Mouse (Mus musculus): ENCODE measurements at regions not wholly inside any gene's neighbourhood (a gene's known extent, or its start where the extent isn't known, plus 50 kb on each side); places are given as distances from the start of the nearest gene placed in this dataset.
A peak's percentile ranks its signal among the peaks of the same experiment; 100 is the strongest.

GRCm38 (mm10) chr19:55985518-55985917 lies 243.9 kb downstream of the Tcf7l2 start:
- 72% methylated on average over 4 of the region's 4 CpGs for WGBS
- TF ChIP-seq CTCF (IDR thresholded peaks at IDR 0.05; ENCODE audit: low read depth): no peak
- H3K27ac ChIP-seq (ENCODE audit: low read depth): no peak overlapping the region

GRCm38 (mm10) chr19:55991791-55992726 lies 250.4 kb downstream of the Tcf7l2 start:
- H3K4me2 ChIP-seq: no peak overlapping the region
- no peaks in the 10 kb centered on the region for H3K4me1 ChIP-seq (ENCODE audit: insufficient read depth)
- H3K36me3 ChIP-seq (ENCODE audit: insufficient read depth): no peaks in the 10 kb centered on the region
- H3K9ac ChIP-seq: no peak overlapping the region
- no peaks in the 10 kb centered on the region for H3K27me3 ChIP-seq (ENCODE audit: insufficient read depth, low read length)
- no peak for TF ChIP-seq CTCF (IDR thresholded peaks at IDR 0.05; ENCODE audit: low read depth)
- no peak overlapping the region for H3K4me3 ChIP-seq (ENCODE audit: low read depth, low read length)
- ATAC-seq (ENCODE audit: insufficient read depth) (no peak), DNase-seq (no peak)
- WGBS: 77% methylated on average over 21 of the region's 21 CpGs
- H3K27ac ChIP-seq (ENCODE audit: low read depth): no peak overlapping the region
- H3K9me3 ChIP-seq (ENCODE audit: low read depth, low read length): no peaks in the 10 kb centered on the region

More at GRCm38 (mm10) chr19:55985518-55985917, 243.9 kb downstream of the Tcf7l2 start:
- no peaks in the 10 kb centered on the region for H3K27me3 ChIP-seq (ENCODE audit: insufficient read depth, low read length)
- DNase-seq (no peak), ATAC-seq (ENCODE audit: insufficient read depth) (no peak)
- no peak overlapping the region for H3K4me2 ChIP-seq
- H3K4me3 ChIP-seq (ENCODE audit: low read depth, low read length): no peak overlapping the region
- H3K36me3 ChIP-seq (ENCODE audit: insufficient read depth): no peaks in the 10 kb centered on the region
- no peaks in the 10 kb centered on the region for H3K9me3 ChIP-seq (ENCODE audit: low read depth, low read length)
- no peak overlapping the region for H3K9ac ChIP-seq
- H3K4me1 ChIP-seq (ENCODE audit: insufficient read depth): no peaks in the 10 kb centered on the region

GRCm38 (mm10) chr19:55992727-55993066 lies 251.1 kb downstream of the Tcf7l2 start:
- Histone ChIP-seq H3K9ac (no peak overlapping the region), H3K27ac (ENCODE audit: low read depth) (no peak overlapping the region), H3K4me3 (ENCODE audit: low read depth, low read length) (no peak overlapping the region), H3K4me1 (ENCODE audit: insufficient read depth) (no peaks in the 10 kb centered on the region), H3K9me3 (ENCODE audit: low read depth, low read length) (no peaks in the 10 kb centered on the region), H3K36me3 (ENCODE audit: insufficient read depth) (no peaks in the 10 kb centered on the region), H3K4me2 (no peak overlapping the region), H3K27me3 (ENCODE audit: insufficient read depth, low read length) (no peaks in the 10 kb centered on the region)
- no peak for TF ChIP-seq CTCF (IDR thresholded peaks at IDR 0.05; ENCODE audit: low read depth)
- 88% methylated on average over 5 of the region's 5 CpGs for WGBS
- ATAC-seq (ENCODE audit: insufficient read depth) (no peak), DNase-seq (no peak)

- ATAC-seq (ENCODE audit: insufficient read depth): no peak
These were observed 254.1 kb downstream of the Tcf7l2 start for GRCm38 (mm10) chr19:55995721-55996120.

GRCm38 (mm10) chr19:55998454-55999180 lies 257.0 kb downstream of the Tcf7l2 start:
- Histone ChIP-seq H3K36me3 (ENCODE audit: insufficient read depth) (no peaks in the 10 kb centered on the region), H3K9me3 (ENCODE audit: low read depth, low read length) (no peaks in the 10 kb centered on the region), H3K27ac (ENCODE audit: low read depth) (no peak overlapping the region), H3K4me1 (ENCODE audit: insufficient read depth) (no peaks in the 10 kb centered on the region), H3K9ac (no peak overlapping the region), H3K4me3 (ENCODE audit: low read depth, low read length) (no peak overlapping the region), H3K4me2 (no peak overlapping the region), H3K27me3 (ENCODE audit: insufficient read depth, low read length) (no peaks in the 10 kb centered on the region)
- DNase-seq (no peak), ATAC-seq (ENCODE audit: insufficient read depth) (no peak)
- TF ChIP-seq CTCF (IDR thresholded peaks at IDR 0.05; ENCODE audit: low read depth): peak; percentile 35; the same call in 1 of the 2 replicates
- WGBS: 89% methylated on average over 15 of the region's 15 CpGs

More at GRCm38 (mm10) chr19:55995721-55996120, 254.1 kb downstream of the Tcf7l2 start:
- peak; percentile 39 for DNase-seq
- TF ChIP-seq CTCF (IDR thresholded peaks at IDR 0.05; ENCODE audit: low read depth): no peak
- Histone ChIP-seq H3K9ac (no peak overlapping the region), H3K4me1 (ENCODE audit: insufficient read depth) (no peaks in the 10 kb centered on the region), H3K27ac (ENCODE audit: low read depth) (no peak overlapping the region), H3K4me3 (ENCODE audit: low read depth, low read length) (no peak overlapping the region), H3K9me3 (ENCODE audit: low read depth, low read length) (no peaks in the 10 kb centered on the region), H3K36me3 (ENCODE audit: insufficient read depth) (no peaks in the 10 kb centered on the region), H3K4me2 (no peak overlapping the region), H3K27me3 (ENCODE audit: insufficient read depth, low read length) (no peaks in the 10 kb centered on the region)
- 31% methylated on average over 2 of the region's 2 CpGs for WGBS

- ATAC-seq (ENCODE audit: insufficient read depth) (no peak), DNase-seq (no peak)
- Histone ChIP-seq H3K4me3 (ENCODE audit: low read depth, low read length) (no peak overlapping the region), H3K9me3 (ENCODE audit: low read depth, low read length) (no peaks in the 10 kb centered on the region), H3K36me3 (ENCODE audit: insufficient read depth) (no peaks in the 10 kb centered on the region), H3K27ac (ENCODE audit: low read depth) (no peak overlapping the region), H3K4me1 (ENCODE audit: insufficient read depth) (no peaks in the 10 kb centered on the region), H3K4me2 (no peak overlapping the region), H3K9ac (no peak overlapping the region), H3K27me3 (ENCODE audit: insufficient read depth, low read length) (no peaks in the 10 kb centered on the region)
- 67% methylated on average over 3 of the region's 3 CpGs for WGBS
- no peak for TF ChIP-seq CTCF (IDR thresholded peaks at IDR 0.05; ENCODE audit: low read depth)
These were observed 257.8 kb downstream of the Tcf7l2 start for GRCm38 (mm10) chr19:55999409-55999808.

- Histone ChIP-seq H3K9ac (no peak overlapping the region), H3K27ac (ENCODE audit: low read depth) (no peak overlapping the region), H3K4me2 (no peak overlapping the region), H3K27me3 (ENCODE audit: insufficient read depth, low read length) (no peaks in the 10 kb centered on the region), H3K36me3 (ENCODE audit: insufficient read depth) (no peaks in the 10 kb centered on the region), H3K9me3 (ENCODE audit: low read depth, low read length) (no peaks in the 10 kb centered on the region), H3K4me3 (ENCODE audit: low read depth, low read length) (no peak overlapping the region), H3K4me1 (ENCODE audit: insufficient read depth) (peaks cover 9% of the 10 kb centered on the region)
- DNase-seq: no peak
- 67% methylated on average over 3 of the region's 3 CpGs for WGBS
- no peak for TF ChIP-seq CTCF (IDR thresholded peaks at IDR 0.05; ENCODE audit: low read depth)
- ATAC-seq (ENCODE audit: insufficient read depth): no peak
These were observed 259.8 kb downstream of the Tcf7l2 start for GRCm38 (mm10) chr19:56001428-56001827.

All from lung, embryonic 14.5 days (tissue).